Mouse (Mus musculus): Measurements from ENCODE around the gene Prdx2. TPM values are rescaled to one million over a fixed set of nuclear protein-coding genes. Genes with fewer than 3 reads are reported as not detected.

Gene Prdx2
- polyA plus RNA-seq, 1 experiment from 2014 or later, result 1,349 TPM

GRCm38 (mm10) chr8:84965731-84966291, 3.6 kb upstream of the Prdx2 start:
- DNase-seq (ENCODE audit: low spot score, missing footprints) (peak; percentile 99), ATAC-seq (ENCODE audit: low FRiP score) (peak; percentile 86)
- H3K9me3 ChIP-seq (ENCODE audit: control insufficient read depth, low read length), result no peaks in the 10 kb centered on the region
- no peaks in the 10 kb centered on the region for H3K36me3 ChIP-seq (ENCODE audit: control insufficient read depth, insufficient read depth, low read length)
- H3K9ac ChIP-seq (ENCODE audit: low read length), result peak overlapping the region; percentile 73
- H3K27me3 ChIP-seq (ENCODE audit: control insufficient read depth, insufficient read depth, low read length), result no peaks in the 10 kb centered on the region
- H3K4me3 ChIP-seq (ENCODE audit: low read depth, low read length), result peak overlapping the region; percentile 71
- peak overlapping the region; percentile 94 for H3K4me2 ChIP-seq
- WGBS, result under 1% methylated on average over 41 of the region's 41 CpGs
- H3K4me1 ChIP-seq (ENCODE audit: control insufficient read depth, insufficient read depth, low read length), result peaks cover 20% of the 10 kb centered on the region
- peak overlapping the region; percentile 25; the same call in 1 of the 2 replicates for H3K27ac ChIP-seq (ENCODE audit: low read depth, low read length)

- H3K4me3 ChIP-seq (ENCODE audit: low read depth, low read length), result no peak overlapping the region
- 0 out of 2 replicates have a peak, but pooled peaks cover 2% of the 10 kb centered on the region for H3K36me3 ChIP-seq (ENCODE audit: control insufficient read depth, insufficient read depth, low read length)
- H3K27me3 ChIP-seq (ENCODE audit: control insufficient read depth, insufficient read depth, low read length), result no peaks in the 10 kb centered on the region
- peaks cover 24% of the 10 kb centered on the region for H3K4me1 ChIP-seq (ENCODE audit: control insufficient read depth, insufficient read depth, low read length)
- no peak overlapping the region for H3K27ac ChIP-seq (ENCODE audit: low read depth, low read length)
- ATAC-seq (ENCODE audit: low FRiP score) (peak; percentile 2; the same call in 1 of the 2 replicates), DNase-seq (ENCODE audit: low spot score, missing footprints) (no peak)
- H3K9me3 ChIP-seq (ENCODE audit: control insufficient read depth, low read length), result no peaks in the 10 kb centered on the region
- H3K4me2 ChIP-seq, result 0 out of 2 replicates have a peak overlapping the region, but pooled peaks have one; percentile 94
- WGBS, result 55% methylated on average over 3 of the region's 3 CpGs
- no peak overlapping the region for H3K9ac ChIP-seq (ENCODE audit: low read length)
Observed at GRCm38 (mm10) chr8:84966603-84967002, 2.8 kb upstream of the Prdx2 start.

- Histone ChIP-seq H3K27ac (ENCODE audit: low read depth, low read length) (no peak overlapping the region), H3K27me3 (ENCODE audit: control insufficient read depth, insufficient read depth, low read length) (no peaks in the 10 kb centered on the region), H3K4me1 (ENCODE audit: control insufficient read depth, insufficient read depth, low read length) (peaks cover 24% of the 10 kb centered on the region), H3K36me3 (ENCODE audit: control insufficient read depth, insufficient read depth, low read length) (0 out of 2 replicates have a peak, but pooled peaks cover 3% of the 10 kb centered on the region), H3K4me2 (no peak overlapping the region), H3K9ac (ENCODE audit: low read length) (no peak overlapping the region), H3K9me3 (ENCODE audit: control insufficient read depth, low read length) (no peaks in the 10 kb centered on the region), H3K4me3 (ENCODE audit: low read depth, low read length) (no peak overlapping the region)
- ATAC-seq (ENCODE audit: low FRiP score) (no peak), DNase-seq (ENCODE audit: low spot score, missing footprints) (no peak)
- 85% methylated on average over 13 of the region's 13 CpGs for WGBS
Observed at GRCm38 (mm10) chr8:84967532-84968304, 1.7 kb upstream of the Prdx2 start.

- peaks cover 24% of the 10 kb centered on the region for H3K4me1 ChIP-seq (ENCODE audit: control insufficient read depth, insufficient read depth, low read length)
- peak overlapping the region; percentile 85 for H3K4me2 ChIP-seq
- H3K9ac ChIP-seq (ENCODE audit: low read length), result peak overlapping the region; percentile 99
- no peak for ATAC-seq (ENCODE audit: low FRiP score)
- peak overlapping the region; percentile 71 for H3K4me3 ChIP-seq (ENCODE audit: low read depth, low read length)
- no peak for DNase-seq (ENCODE audit: low spot score, missing footprints)
- H3K27me3 ChIP-seq (ENCODE audit: control insufficient read depth, insufficient read depth, low read length), result no peaks in the 10 kb centered on the region
- no peaks in the 10 kb centered on the region for H3K9me3 ChIP-seq (ENCODE audit: control insufficient read depth, low read length)
- H3K27ac ChIP-seq (ENCODE audit: low read depth, low read length), result peak overlapping the region; percentile 57; the same call in 1 of the 2 replicates
- H3K36me3 ChIP-seq (ENCODE audit: control insufficient read depth, insufficient read depth, low read length), result 0 out of 2 replicates have a peak, but pooled peaks cover 3% of the 10 kb centered on the region
- 40% methylated on average over 2 of the region's 2 CpGs for WGBS
Observed at GRCm38 (mm10) chr8:84968650-84969049, 737 bp upstream of the Prdx2 start.

- peak overlapping the region; percentile 99 for H3K9ac ChIP-seq (ENCODE audit: low read length)
- H3K4me2 ChIP-seq, result peak overlapping the region; percentile 85
- H3K4me3 ChIP-seq (ENCODE audit: low read depth, low read length), result peak overlapping the region; percentile 71
- H3K36me3 ChIP-seq (ENCODE audit: control insufficient read depth, insufficient read depth, low read length), result 0 out of 2 replicates have a peak, but pooled peaks cover 3% of the 10 kb centered on the region
- 11% methylated on average over 21 of the region's 21 CpGs for WGBS
- H3K9me3 ChIP-seq (ENCODE audit: control insufficient read depth, low read length), result no peaks in the 10 kb centered on the region
- H3K27me3 ChIP-seq (ENCODE audit: control insufficient read depth, insufficient read depth, low read length), result no peaks in the 10 kb centered on the region
- peak overlapping the region; percentile 57 for H3K27ac ChIP-seq (ENCODE audit: low read depth, low read length)
- H3K4me1 ChIP-seq (ENCODE audit: control insufficient read depth, insufficient read depth, low read length), result peaks cover 20% of the 10 kb centered on the region
- DNase-seq (ENCODE audit: low spot score, missing footprints) (no peak), ATAC-seq (ENCODE audit: low FRiP score) (no peak)
Observed at GRCm38 (mm10) chr8:84970135-84970790, 876 bp downstream of the Prdx2 start.

GRCm38 (mm10) chr8:84970913-84971312, 1.5 kb downstream of the Prdx2 start:
- DNase-seq (ENCODE audit: low spot score, missing footprints) (no peak), ATAC-seq (ENCODE audit: low FRiP score) (no peak)
- H3K4me1 ChIP-seq (ENCODE audit: control insufficient read depth, insufficient read depth, low read length), result peaks cover 18% of the 10 kb centered on the region
- H3K9ac ChIP-seq (ENCODE audit: low read length), result peak overlapping the region; percentile 99
- H3K36me3 ChIP-seq (ENCODE audit: control insufficient read depth, insufficient read depth, low read length), result 0 out of 2 replicates have a peak, but pooled peaks cover 3% of the 10 kb centered on the region
- peak overlapping the region; percentile 85 for H3K4me2 ChIP-seq
- WGBS, result 72% methylated on average over 5 of the region's 5 CpGs
- H3K4me3 ChIP-seq (ENCODE audit: low read depth, low read length), result peak overlapping the region; percentile 71
- H3K27ac ChIP-seq (ENCODE audit: low read depth, low read length), result no peak overlapping the region
- no peaks in the 10 kb centered on the region for H3K9me3 ChIP-seq (ENCODE audit: control insufficient read depth, low read length)
- H3K27me3 ChIP-seq (ENCODE audit: control insufficient read depth, insufficient read depth, low read length), result no peaks in the 10 kb centered on the region

- H3K27ac ChIP-seq (ENCODE audit: low read depth, low read length), result no peak overlapping the region
- DNase-seq (ENCODE audit: low spot score, missing footprints) (no peak), ATAC-seq (ENCODE audit: low FRiP score) (no peak)
- no peak overlapping the region for H3K4me2 ChIP-seq
- peaks cover 38% of the 10 kb centered on the region for H3K4me1 ChIP-seq (ENCODE audit: control insufficient read depth, insufficient read depth, low read length)
- no peak overlapping the region for H3K9ac ChIP-seq (ENCODE audit: low read length)
- no peak overlapping the region for H3K4me3 ChIP-seq (ENCODE audit: low read depth, low read length)
- H3K27me3 ChIP-seq (ENCODE audit: control insufficient read depth, insufficient read depth, low read length), result peaks cover 15% of the 10 kb centered on the region
- H3K36me3 ChIP-seq (ENCODE audit: control insufficient read depth, insufficient read depth, low read length), result 0 out of 2 replicates have a peak, but pooled peaks cover 3% of the 10 kb centered on the region
- 83% methylated on average over 1 of the region's 1 CpGs for WGBS
- no peaks in the 10 kb centered on the region for H3K9me3 ChIP-seq (ENCODE audit: control insufficient read depth, low read length)
Observed at GRCm38 (mm10) chr8:84973079-84973478, 3.7 kb downstream of the Prdx2 start.

- 61% methylated on average over 4 of the region's 4 CpGs for WGBS
- no peaks in the 10 kb centered on the region for H3K9me3 ChIP-seq (ENCODE audit: control insufficient read depth, low read length)
- peaks cover 41% of the 10 kb centered on the region for H3K4me1 ChIP-seq (ENCODE audit: control insufficient read depth, insufficient read depth, low read length)
- H3K36me3 ChIP-seq (ENCODE audit: control insufficient read depth, insufficient read depth, low read length), result 0 out of 2 replicates have a peak, but pooled peaks cover 3% of the 10 kb centered on the region
- no peak overlapping the region for H3K9ac ChIP-seq (ENCODE audit: low read length)
- ATAC-seq (ENCODE audit: low FRiP score) (no peak), DNase-seq (ENCODE audit: low spot score, missing footprints) (peak; percentile 89)
- H3K4me2 ChIP-seq, result no peak overlapping the region
- no peak overlapping the region for H3K4me3 ChIP-seq (ENCODE audit: low read depth, low read length)
- peaks cover 24% of the 10 kb centered on the region for H3K27me3 ChIP-seq (ENCODE audit: control insufficient read depth, insufficient read depth, low read length)
- H3K27ac ChIP-seq (ENCODE audit: low read depth, low read length), result no peak overlapping the region
Observed at GRCm38 (mm10) chr8:84973803-84974542, 4.6 kb downstream of the Prdx2 start.

Measured in midbrain, embryonic 11.5 days (tissue).